Mouse (Mus musculus) midbrain, embryonic 14.5 days (tissue): ENCODE measurements around the gene Myl6. TPM values are rescaled to one million over a fixed set of nuclear protein-coding genes. Genes with fewer than 3 reads are reported as not detected.
A peak's percentile ranks its signal among the peaks of the same experiment; 100 is the strongest.

ENCODE experiments used
- ATAC-seq: fragments of 200-750 bp; cut with Nextera tagmentation; 2 replicates; pipeline ENCODE4 v1.8.0; 2017; ENCODE audit warnings: moderate number of reproducible peaks, moderate library complexity; ENCODE audit not compliant: low FRiP score, low TSS enrichment
- DNase-seq: peaks from one replicate; pipeline ENCODE4 v3.0.0-alpha.2; 2015
- H3K27ac ChIP-seq: fragments of 300-500 bp; sonication (generic); replicated peaks from 2 replicates; pipeline ENCODE4 v1.5.1; 2014; ENCODE audit warnings: mild to moderate bottlenecking, low read depth, low read length, moderate library complexity
- H3K27me3 ChIP-seq: fragments of 300-500 bp; sonication (generic); 2 replicates; pipeline ENCODE4 v1.6.1; 2014; ENCODE audit warnings: low read length, control low read depth, mixed read lengths; ENCODE audit not compliant: control insufficient read depth, insufficient read depth
- H3K36me3 ChIP-seq: fragments of 300-500 bp; sonication (generic); 2 replicates; pipeline ENCODE4 v1.6.1; 2014; ENCODE audit warnings: low read length, control low read depth; ENCODE audit not compliant: control insufficient read depth, insufficient read depth
- H3K4me1 ChIP-seq: fragments of 300-500 bp; sonication (generic); 2 replicates; pipeline ENCODE4 v1.6.1; 2014; ENCODE audit warnings: mild to moderate bottlenecking, antibody characterized with exemption, low read length, control low read depth; ENCODE audit not compliant: control insufficient read depth, insufficient read depth
- H3K4me2 ChIP-seq: fragments of 300-500 bp; sonication (generic); 2 replicates; pipeline ENCODE4 v1.6.1; 2014; ENCODE audit warnings: mild to moderate bottlenecking, low read length, moderate library complexity
- H3K4me3 ChIP-seq: fragments of 300-500 bp; sonication (generic); replicated peaks from 2 replicates; pipeline ENCODE4 v1.5.1; 2014; ENCODE audit warnings: low read depth, low read length
- H3K9ac ChIP-seq: fragments of 300-500 bp; sonication (generic); replicated peaks from 2 replicates; pipeline ENCODE4 v1.6.1; 2014; ENCODE audit warnings: mild to moderate bottlenecking, low read length, moderate library complexity
- H3K9me3 ChIP-seq: fragments of 300-500 bp; sonication (generic); 2 replicates; pipeline ENCODE4 v1.6.1; 2016; ENCODE audit warnings: low read length, control low read depth, mixed read lengths; ENCODE audit not compliant: control insufficient read depth
- WGBS: fragments of 180-500 bp; shearing (Covaris S2); extraction: QIAGEN DNeasy Blood & Tissue Kit; methylation state at CpG from one replicate; pipeline ENCODE4 v1.1.7; 2014; 5-methylcytosine and 5-hydroxymethylcytosine counted together
- polyA plus RNA-seq: library from polyadenylated mRNA; unstranded; fragments of >200 nt; fragmentation: Nextera tagmentation; extraction: Ambion mirVana; gene quantifications from 2 replicates; pipeline ENCODE4 v1.2.1, GENCODE M21; 2014

The Myl6 gene
- polyA plus RNA-seq, 1 experiment from 2014 or later = 750 TPM

DNA sequence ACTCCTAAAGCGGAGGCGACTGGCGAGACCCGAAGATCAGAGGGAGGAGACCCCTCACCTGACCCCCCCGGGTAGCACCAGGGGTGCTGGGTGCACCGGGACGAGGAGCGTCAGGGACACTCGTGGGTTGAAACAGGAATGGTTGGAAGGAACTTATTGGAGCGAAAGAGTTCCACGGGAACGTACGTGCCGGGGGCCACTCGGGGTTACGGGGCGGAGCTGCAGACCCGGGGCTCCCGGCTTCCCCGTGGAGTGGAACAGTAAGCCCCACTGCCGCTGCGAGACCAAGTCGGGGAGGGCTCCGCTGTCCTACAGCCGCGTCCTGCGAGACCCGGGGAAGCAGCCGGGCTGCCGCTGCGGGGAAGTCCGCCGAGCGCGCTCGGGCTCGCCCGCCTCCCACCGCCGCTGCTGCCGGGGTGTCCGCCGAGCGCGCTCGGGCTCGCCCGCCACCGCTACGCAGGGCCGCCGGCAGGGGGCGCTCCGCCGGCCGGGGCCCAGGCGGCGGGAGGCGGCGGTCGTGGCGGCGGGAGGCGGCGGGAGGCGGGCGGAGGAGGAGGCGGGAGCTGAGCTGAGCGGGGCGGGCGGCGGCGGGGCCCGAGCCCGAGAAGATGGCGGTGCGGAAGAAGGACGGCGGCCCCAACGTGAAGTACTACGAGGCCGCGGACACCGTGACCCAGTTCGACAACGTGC lies 35.1 kb downstream of the Myl6 start, which contains the start of gene Smarcc2:
Gene Smarcc2, plus strand, starts transcription at position 530 of the 690 bp plus-strand sequence.
- Histone ChIP-seq H3K9ac (peak within 1 kb of the TSS; percentile 99), H3K4me3 (peak within 1 kb of the TSS; percentile 90), H3K36me3 (peaks cover 30% of the 10 kb centered on the region), H3K4me1 (peaks cover 11% of the 10 kb centered on the region), H3K27ac (peak within 1 kb of the TSS; percentile 97), H3K4me2 (peak within 1 kb of the TSS; percentile 93), H3K9me3 (no peaks in the 10 kb centered on the region), H3K27me3 (no peaks in the 10 kb centered on the region)
- under 1% methylated on average over 72 of the region's 86 CpGs for WGBS
- ATAC-seq (peak; percentile 85), DNase-seq (peak; percentile 92)

DNA sequence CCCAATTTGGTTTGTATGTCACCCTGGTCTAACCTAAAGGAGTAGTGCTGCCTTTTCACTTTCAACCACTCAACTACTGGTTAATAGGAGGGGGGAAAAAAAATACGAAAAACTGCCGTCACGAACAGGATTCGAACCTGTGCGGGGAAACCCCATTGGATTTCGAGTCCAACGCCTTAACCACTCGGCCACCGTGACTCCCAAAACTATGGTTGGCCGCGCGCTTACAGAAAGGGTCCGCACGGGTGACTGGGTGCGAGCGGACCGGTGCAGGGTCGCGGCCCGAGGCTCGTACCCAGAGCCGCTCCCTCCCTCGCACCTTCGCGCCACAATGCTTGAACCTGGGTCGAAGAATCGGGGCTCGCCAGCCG lies 35.6 kb downstream of the Myl6 start:
- peak; percentile 72 for ATAC-seq

DNA sequence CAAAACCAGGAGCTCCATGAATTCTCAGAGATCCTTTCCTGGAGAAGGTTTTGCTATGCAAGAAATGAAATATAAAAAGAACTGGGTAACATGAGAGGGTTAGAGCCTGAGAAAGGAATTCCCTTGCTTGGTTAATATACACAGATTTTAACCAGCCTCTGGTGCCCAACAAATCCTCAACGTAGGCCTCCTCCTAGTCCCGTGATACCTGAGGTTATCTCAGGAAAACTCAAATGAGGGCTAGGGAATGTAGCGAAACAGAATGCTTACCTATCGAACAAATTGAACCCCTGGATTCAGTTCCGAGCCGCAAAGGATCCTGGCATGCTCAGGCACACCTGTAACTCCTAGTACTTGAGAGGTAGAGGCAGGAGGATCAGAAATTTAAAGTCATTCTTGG lies 36.3 kb downstream of the Myl6 start:
- DNase-seq (no peak), ATAC-seq (no peak)
- no peaks in the 10 kb centered on the region for H3K27me3 ChIP-seq
- no peak overlapping the region for H3K9ac ChIP-seq
- peaks cover 18% of the 10 kb centered on the region for H3K36me3 ChIP-seq
- WGBS = 88% methylated on average over 6 of the region's 6 CpGs
- peaks cover 11% of the 10 kb centered on the region for H3K4me1 ChIP-seq
- H3K4me2 ChIP-seq = no peak overlapping the region
- no peak overlapping the region for H3K27ac ChIP-seq
- H3K9me3 ChIP-seq = no peaks in the 10 kb centered on the region
- H3K4me3 ChIP-seq = no peak overlapping the region

More for the DNA sequence above, 35.6 kb downstream of the Myl6 start:
- Histone ChIP-seq H3K9ac (peak overlapping the region; percentile 99), H3K4me1 (peaks cover 11% of the 10 kb centered on the region), H3K4me2 (peak overlapping the region; percentile 93), H3K36me3 (peaks cover 24% of the 10 kb centered on the region), H3K4me3 (peak overlapping the region; percentile 90), H3K27me3 (no peaks in the 10 kb centered on the region), H3K9me3 (no peaks in the 10 kb centered on the region), H3K27ac (peak overlapping the region; percentile 97)
- DNase-seq = peak; percentile 92
- WGBS = under 1% methylated on average over 29 of the region's 29 CpGs

DNA sequence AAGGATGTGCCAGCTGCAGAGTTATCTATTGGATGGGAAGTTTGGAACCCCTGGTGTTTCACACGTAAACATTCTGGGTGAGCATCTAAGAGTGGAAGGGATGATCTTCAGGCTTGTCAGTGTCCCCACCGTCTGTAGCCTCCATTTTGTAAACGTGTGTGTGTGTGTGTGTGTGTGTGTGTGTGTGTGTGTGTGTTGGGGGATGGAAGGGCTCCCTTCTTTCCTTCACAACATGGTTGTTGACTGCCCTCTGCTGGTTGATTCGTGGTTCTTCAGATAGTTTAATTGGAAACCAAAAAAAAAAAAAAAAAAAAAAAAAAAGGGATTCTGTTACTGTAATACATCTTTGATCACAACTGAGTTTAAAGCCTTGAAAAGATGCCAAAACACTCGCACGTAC lies 38.7 kb downstream of the Myl6 start:
- Histone ChIP-seq H3K9me3 (no peaks in the 10 kb centered on the region), H3K36me3 (no peaks in the 10 kb centered on the region), H3K4me1 (0 out of 2 replicates have a peak, but pooled peaks cover under 1% of the 10 kb centered on the region), H3K27me3 (no peaks in the 10 kb centered on the region), H3K4me3 (no peak overlapping the region), H3K9ac (no peak overlapping the region), H3K4me2 (peak overlapping the region; percentile 36), H3K27ac (no peak overlapping the region)
- ATAC-seq (no peak), DNase-seq (peak; percentile 93)
- WGBS = 3% methylated on average over 6 of the region's 6 CpGs

DNA sequence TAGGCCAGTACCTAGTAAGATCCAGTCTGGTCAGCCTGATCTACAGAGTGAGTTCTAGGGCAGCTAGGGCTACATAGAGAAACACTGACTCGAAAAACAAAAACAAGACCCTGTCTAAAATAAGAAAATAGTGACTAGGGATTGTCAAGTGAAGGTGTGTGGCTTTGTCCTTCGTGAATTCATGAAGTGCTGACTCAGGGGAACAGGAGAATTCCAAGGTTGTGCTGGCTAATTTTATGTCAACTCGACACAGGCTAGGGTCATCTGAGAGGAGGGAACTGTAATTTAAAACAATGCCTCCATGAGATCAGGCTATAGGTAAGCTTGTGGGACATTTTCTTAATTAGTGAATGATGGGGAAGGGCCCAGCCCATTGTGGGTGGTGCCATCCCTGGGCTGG lies 39.5 kb downstream of the Myl6 start:
- Histone ChIP-seq H3K9ac (no peak overlapping the region), H3K9me3 (no peaks in the 10 kb centered on the region), H3K4me1 (no peaks in the 10 kb centered on the region), H3K36me3 (no peaks in the 10 kb centered on the region), H3K27ac (no peak overlapping the region), H3K27me3 (no peaks in the 10 kb centered on the region), H3K4me3 (no peak overlapping the region), H3K4me2 (no peak overlapping the region)
- DNase-seq = no peak
- no peak for ATAC-seq
- WGBS = 83% methylated on average over 3 of the region's 3 CpGs

DNA sequence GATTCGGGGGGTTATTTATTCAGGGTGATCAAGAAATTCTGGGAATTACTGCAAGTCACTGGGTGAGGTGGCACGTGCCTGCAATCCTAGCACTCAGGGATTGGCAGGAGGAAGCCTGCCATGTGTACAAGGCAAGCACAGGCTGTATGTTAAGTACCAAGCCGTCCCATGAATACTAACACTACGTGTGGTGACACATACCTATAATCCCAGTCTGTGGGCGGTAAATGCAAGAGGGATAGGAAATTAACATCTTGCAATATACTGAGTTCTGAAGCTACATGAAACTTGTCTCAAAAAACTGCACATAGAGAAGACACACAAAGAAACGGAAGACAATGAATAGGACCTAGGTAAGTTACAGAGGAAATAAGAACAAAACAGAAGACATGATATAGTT lies 42.9 kb downstream of the Myl6 start:
- Histone ChIP-seq H3K4me1 (no peaks in the 10 kb centered on the region), H3K9me3 (no peaks in the 10 kb centered on the region), H3K27ac (no peak overlapping the region), H3K27me3 (no peaks in the 10 kb centered on the region), H3K4me3 (no peak overlapping the region), H3K9ac (no peak overlapping the region), H3K4me2 (no peak overlapping the region), H3K36me3 (no peaks in the 10 kb centered on the region)
- WGBS = 87% methylated on average over 6 of the region's 6 CpGs
- ATAC-seq = no peak
- no peak for DNase-seq

DNA sequence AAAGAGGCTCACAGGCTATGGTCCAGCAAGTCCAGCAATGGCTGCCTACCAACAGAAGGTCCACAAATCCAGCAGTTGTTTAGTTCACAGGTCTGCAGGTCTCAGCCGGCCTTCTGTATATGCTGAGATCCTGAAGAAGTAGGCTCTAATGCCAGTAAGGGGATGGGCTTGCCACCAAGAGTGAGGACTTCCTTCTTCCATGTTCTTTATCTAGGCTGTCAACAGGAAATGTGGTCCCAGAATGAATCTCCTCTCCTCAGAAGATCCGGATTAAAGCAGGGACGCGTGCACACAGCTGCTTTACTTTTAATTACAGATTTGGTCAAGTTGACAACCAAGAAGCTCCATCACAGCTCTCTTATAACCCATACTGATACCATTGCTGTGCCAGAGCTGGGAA lies 48.5 kb downstream of the Myl6 start:
- 92% methylated on average over 4 of the region's 4 CpGs for WGBS
- no peak for DNase-seq
- Histone ChIP-seq H3K27ac (no peak overlapping the region), H3K9me3 (no peaks in the 10 kb centered on the region), H3K4me1 (no peaks in the 10 kb centered on the region), H3K9ac (no peak overlapping the region), H3K36me3 (peaks cover 18% of the 10 kb centered on the region), H3K4me2 (no peak overlapping the region), H3K27me3 (no peaks in the 10 kb centered on the region), H3K4me3 (no peak overlapping the region)
- no peak for ATAC-seq

DNA sequence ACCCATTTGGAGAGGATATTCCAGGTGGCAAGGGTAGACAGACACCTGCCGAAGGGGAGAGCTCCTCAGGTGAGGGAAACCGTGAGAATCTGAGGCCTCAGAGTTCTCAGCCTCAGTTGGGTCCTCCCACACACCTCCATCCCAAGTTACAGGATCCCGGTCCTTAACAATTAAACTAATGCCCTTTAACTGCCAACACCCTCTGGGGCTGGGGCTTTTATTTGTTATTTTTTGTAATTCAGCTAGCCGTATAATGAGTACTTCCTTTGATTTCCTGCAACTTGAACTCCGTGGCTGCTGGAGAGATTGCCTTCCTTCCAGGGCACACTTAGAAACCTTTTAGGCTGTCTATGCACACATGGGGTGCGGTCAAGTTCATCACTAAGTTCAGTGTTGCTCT lies 49.6 kb downstream of the Myl6 start:
- DNase-seq (no peak), ATAC-seq (no peak)
- no peaks in the 10 kb centered on the region for H3K9me3 ChIP-seq
- H3K27ac ChIP-seq = no peak overlapping the region
- H3K4me3 ChIP-seq = no peak overlapping the region
- H3K9ac ChIP-seq = no peak overlapping the region
- H3K27me3 ChIP-seq = no peaks in the 10 kb centered on the region
- no peaks in the 10 kb centered on the region for H3K4me1 ChIP-seq
- WGBS = 81% methylated on average over 6 of the region's 6 CpGs
- peaks cover 29% of the 10 kb centered on the region for H3K36me3 ChIP-seq
- H3K4me2 ChIP-seq = no peak overlapping the region

DNA sequence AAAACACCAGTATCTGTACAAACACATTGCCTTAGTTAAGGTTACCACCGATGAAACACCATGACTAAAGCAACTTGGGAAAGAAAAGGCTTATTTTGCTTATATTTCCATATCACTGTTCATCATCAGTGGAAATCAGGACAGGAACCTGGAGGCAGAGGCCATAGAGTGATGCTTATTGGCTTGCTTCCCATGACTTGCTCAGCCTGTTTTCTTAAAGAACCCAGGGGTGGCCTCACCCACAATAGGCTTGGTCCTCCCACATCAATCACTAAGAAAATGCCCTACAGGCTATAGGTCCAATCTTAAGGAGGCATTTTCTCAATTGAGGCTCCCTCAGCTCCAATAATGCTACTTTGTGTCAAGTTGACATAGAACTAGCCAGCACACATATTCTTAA lies 51.2 kb downstream of the Myl6 start:
- no peaks in the 10 kb centered on the region for H3K9me3 ChIP-seq
- ATAC-seq (no peak), DNase-seq (no peak)
- peaks cover 43% of the 10 kb centered on the region for H3K36me3 ChIP-seq
- no peak overlapping the region for H3K4me3 ChIP-seq
- no peak overlapping the region for H3K27ac ChIP-seq
- WGBS = 93% methylated on average over 1 of the region's 1 CpGs
- no peaks in the 10 kb centered on the region for H3K27me3 ChIP-seq
- H3K4me1 ChIP-seq = no peaks in the 10 kb centered on the region
- H3K9ac ChIP-seq = no peak overlapping the region
- H3K4me2 ChIP-seq = no peak overlapping the region
